Mouse (Mus musculus): ENCODE results near the gene Cnr2.
A peak's percentile ranks its signal among the peaks of the same experiment; 100 is the strongest.

Cnr2 gene

DNA sequence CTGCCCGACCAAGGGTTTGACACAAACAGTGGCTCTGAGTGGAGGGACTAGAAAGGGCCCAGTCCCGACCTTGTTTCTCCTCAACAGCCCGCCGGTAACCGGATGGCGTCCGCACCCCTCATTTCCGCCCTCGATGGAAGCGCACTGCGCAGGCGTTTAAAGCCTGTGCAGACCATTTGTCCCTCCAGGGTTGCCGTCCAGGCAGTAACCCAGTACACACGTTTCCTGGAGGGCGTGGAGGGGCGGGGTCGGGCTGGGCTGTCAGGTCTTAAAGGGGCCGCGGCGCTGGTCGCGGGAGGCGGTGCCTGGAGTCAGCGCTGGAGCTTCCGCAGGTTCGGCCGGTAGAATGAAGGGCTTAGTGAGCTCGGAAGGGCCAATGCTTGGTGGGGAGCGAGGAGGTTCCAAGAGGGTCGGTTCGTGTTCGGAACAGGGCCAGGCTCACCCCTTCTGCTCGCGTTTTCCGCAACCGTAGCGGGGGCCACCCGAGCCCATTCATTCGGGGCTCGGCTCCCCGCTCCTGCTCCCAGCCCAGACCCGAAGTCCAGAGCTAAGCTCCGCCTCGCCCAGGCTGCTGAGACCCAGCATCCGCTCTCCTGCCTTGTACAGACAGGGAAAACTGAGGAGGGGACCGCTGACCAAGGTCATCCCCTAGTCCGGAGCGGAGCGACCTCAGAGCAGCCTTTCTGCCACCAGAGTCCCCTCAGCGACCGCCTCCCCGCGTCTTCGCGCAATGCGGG, 68.4 kb downstream of the Cnr2 start, which contains the start of gene Gale:
Gale (plus strand) TSS at position 271 of the 737 bp plus-strand sequence.
- DNase-seq (ENCODE audit: low spot score in 2 of 2) = peak; percentile 92 to 95

DNA sequence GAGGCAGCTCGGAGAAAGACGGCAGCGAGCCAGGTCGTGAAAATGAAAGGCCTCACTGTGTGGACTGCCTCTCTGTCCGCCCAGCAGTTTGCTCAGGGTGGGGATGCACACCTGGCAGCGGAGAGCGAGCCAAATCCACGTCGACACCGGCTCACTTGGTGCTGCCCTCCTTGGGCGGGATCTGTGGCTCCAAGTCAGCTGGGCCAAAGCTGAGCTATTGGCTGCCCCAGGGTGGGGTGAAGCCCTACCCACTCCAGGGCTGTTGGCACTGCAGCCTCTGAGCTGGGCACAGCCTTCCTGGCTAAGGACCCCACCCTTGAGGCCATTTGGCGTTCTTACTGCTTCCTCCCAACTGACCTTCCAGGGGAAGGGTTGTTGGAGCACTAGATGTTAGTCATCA, 69.2 kb downstream of the Cnr2 start:
- peak; percentile 59 to 78 for DNase-seq (ENCODE audit: low spot score in 2 of 2)

DNA sequence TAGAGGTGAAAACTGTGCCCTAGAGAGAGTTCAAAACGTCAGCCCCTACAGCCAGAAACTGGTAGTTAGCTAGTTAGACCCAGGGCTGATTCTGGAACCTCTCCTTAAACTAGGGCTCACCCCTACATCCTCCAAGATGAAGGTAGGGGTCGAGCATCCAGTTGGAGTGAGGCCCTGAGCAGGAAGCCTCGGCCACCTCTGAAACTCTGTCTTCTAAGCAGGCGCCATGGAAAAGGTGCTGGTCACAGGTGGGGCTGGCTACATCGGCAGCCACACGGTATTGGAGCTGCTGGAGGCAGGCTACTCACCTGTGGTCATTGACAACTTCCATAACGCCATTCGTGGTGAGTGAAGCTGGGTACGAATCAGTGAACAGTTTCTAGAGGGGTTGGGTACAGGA, 69.9 kb downstream of the Cnr2 start:
- DNase-seq (ENCODE audit: low spot score in 2 of 2) = peak in 1 of 2 experiments; percentile 61

DNA sequence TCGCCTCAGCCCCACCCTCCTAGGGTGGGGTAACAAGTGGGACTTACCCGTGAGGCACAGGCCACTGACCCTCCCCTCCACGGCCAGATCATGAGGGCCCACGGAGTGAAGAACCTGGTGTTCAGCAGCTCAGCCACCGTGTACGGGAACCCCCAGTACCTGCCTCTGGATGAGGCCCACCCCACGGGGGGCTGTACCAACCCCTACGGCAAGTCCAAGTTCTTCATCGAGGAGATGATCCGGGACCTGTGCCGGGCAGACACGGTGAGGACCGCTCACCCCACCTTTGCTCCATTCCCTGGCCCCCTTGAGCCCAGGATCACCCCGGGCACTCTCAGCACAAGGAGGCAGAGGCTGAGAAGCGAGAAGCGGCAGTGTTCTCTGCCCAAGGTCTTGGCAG, 71.1 kb downstream of the Cnr2 start:
- DNase-seq (ENCODE audit: low spot score in 2 of 2) = peak in 1 of 2 experiments; percentile 65

DNA sequence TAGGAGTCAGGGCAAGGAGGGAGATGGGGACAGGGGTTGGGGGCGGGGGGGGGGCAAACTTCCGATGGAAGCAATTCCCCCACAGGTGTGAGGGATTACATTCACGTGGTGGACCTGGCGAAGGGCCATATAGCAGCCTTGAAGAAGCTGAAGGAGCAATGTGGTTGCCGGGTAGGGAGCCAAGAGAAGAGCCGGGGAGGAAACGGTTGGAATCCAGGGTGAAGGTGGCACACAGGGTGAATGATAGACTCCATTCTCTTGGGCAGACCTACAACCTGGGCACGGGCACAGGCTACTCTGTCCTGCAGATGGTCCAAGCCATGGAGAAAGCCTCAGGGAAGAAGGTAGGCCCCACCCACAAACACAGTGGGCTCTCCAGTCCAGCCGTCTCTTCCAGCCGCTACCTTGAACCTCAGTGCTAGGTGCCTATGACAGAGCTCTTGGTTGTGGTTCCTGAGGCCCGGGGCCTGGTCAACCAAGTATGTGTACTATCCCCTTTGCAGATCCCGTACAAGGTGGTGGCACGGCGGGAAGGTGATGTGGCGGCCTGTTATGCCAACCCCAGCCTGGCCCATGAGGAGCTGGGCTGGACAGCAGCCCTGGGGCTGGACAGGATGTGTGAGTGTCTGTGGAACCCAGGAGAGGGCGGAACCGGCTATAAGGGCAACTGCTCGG, 72.0 kb downstream of the Cnr2 start:
- DNase-seq (ENCODE audit: low spot score in 2 of 2) = peak in 1 of 2 experiments; percentile 60

DNA sequence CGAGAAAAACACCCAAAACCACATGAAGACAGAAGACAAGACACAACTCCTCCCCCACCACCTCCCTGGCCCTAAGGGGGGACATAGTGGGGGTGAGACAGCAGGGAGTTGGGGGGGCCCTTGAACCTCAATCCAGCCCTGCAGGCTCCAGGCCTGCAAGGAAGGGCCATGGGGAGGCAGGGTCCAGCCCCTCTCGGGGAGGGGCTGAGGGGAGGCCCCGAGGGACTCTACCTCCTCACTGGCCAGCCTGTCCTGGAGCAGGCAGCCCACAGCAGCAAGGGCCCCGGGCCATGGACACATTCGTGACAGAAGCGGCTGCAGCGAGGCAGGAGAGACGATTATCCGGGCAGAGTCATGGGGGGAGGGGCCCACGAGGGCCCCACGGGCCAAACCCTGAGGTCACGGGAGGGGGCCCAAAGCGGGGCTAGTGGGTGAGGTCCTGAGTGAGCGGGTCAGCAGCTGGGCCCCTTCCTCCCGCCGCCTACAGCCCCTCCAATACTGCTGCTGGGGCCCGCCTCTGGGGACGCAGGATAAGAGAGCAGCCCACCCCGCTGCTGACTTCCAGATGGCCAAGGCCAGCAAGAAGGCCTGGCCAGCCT, 73.2 kb downstream of the Cnr2 start:
- DNase-seq (ENCODE audit: low spot score in 2 of 2) = peak in 1 of 2 experiments; percentile 64

DNA sequence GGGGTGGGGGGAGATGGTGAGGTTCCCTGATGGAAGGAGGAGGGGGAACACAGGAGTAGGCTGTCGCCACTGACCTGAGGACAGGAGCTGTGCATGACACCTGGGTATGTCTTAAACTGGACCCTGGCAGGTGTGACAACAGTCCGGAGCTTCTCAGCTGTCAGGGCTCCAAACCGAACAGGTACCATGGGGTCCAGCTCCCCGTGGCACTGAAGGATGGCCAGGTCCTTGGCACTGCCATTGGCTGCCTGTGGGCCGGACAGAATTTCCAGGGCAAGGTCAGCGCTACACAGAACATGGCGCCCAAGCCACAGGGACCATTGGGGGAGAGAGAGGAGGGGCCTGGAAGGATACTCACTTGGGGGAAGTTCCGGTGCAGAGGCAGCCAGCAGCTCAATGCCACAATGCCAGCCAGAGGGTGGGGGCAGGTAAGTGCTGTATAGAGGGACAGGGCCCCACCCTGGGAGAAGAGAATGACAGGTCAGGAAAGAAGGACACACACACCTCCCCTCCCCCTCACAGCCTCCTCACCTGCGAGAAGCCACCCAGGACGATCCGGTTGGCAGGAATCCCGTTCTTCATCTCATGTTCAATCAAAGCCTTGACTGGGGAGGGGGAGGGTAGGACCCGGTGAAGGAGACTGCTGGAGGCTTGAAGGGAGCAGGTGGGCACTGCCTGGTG, 74.0 kb downstream of the Cnr2 start:
- DNase-seq (ENCODE audit: low spot score in 2 of 2) = no peak

Measured in spleen, postnatal 4 days (tissue).